Mouse (Mus musculus) heart, adult 2 months (tissue): ENCODE results near the gene Usp10.

ENCODE experiments used
- CTCF ChIP-seq: fragments of 200-600 bp; IDR thresholded peaks from 2 replicates; pipeline ENCODE4 v1.8.1; 2022; ENCODE audit warnings: antibody characterized with exemption, mild to moderate bottlenecking, moderate library complexity
- EP300 ChIP-seq: fragments of 200-500 bp; IDR thresholded peaks from 2 replicates; pipeline ENCODE4 v1.6.1; 2011; ENCODE audit warnings: low read depth, low read length, control low read depth; ENCODE audit not compliant: insufficient read depth
- POLR2A ChIP-seq: fragments of 200-500 bp; IDR thresholded peaks from 2 replicates; pipeline ENCODE4 v1.6.1; 2011; ENCODE audit warnings: mild to moderate bottlenecking, low read depth, low read length, control low read depth; ENCODE audit not compliant: insufficient read depth

- TF ChIP-seq EP300 (no peak), CTCF (no peak), POLR2A (no peak)
Measured at GRCm38 (mm10) chr8:119947653-119948052, 37.5 kb downstream of the Usp10 start.
